Mouse (Mus musculus): ENCODE data around the gene Tlr12. TPM values are rescaled to one million over a fixed set of nuclear protein-coding genes. Genes with fewer than 3 reads are reported as not detected.

Gene Tlr12
- polyA plus RNA-seq, 1 experiment from 2014 or later = not detected

- H3K27me3 ChIP-seq (ENCODE audit: control insufficient read depth, insufficient read depth, low read length) = peaks cover 9% of the 10 kb centered on the region
- peak within 1 kb of the TSS; percentile 62 to 72 for H3K4me3 ChIP-seq (ENCODE audit: control insufficient read depth in 1 of 2, insufficient read depth in 1 of 2, low read depth in 1 of 2, low read length in 2 of 2)
- peak within 1 kb of the TSS; percentile 72 for H3K9ac ChIP-seq (ENCODE audit: low read length)
- peak within 1 kb of the TSS; percentile 95 for H3K4me2 ChIP-seq (ENCODE audit: low read length)
- no peak within 1 kb of the TSS for H3K27ac ChIP-seq (replicated peaks in 1 of 2; ENCODE audit: control insufficient read depth in 1 of 2, insufficient read depth in 1 of 2, low read depth in 2 of 2, low read length in 2 of 2)
- peak; percentile 96 for ATAC-seq (ENCODE audit: insufficient number of reproducible peaks, insufficient read depth, low FRiP score, low read depth)
- no peaks in the 10 kb centered on the region for H3K36me3 ChIP-seq (ENCODE audit: control insufficient read depth, insufficient read depth, low read length)
- H3K9me3 ChIP-seq (ENCODE audit: control insufficient read depth, low read length) = no peaks in the 10 kb centered on the region
- WGBS = under 1% methylated on average over 70 of the region's 85 CpGs
- peaks cover 5 to 9% of the 10 kb centered on the region in 2 experiments; a peak in 2 of 4 replicates for H3K4me1 ChIP-seq (ENCODE audit: control insufficient read depth in 2 of 2, insufficient read depth in 2 of 2, low read length in 2 of 2)
Measured at GRCm38 (mm10) chr4:128654505-128655381, 36.3 kb upstream of the Tlr12 start, which contains the start of gene Phc2. Gene Phc2, plus strand, starts transcription at chr4:128654702.

- peaks cover 5 to 9% of the 10 kb centered on the region in 2 experiments; a peak in 2 of 4 replicates for H3K4me1 ChIP-seq (ENCODE audit: control insufficient read depth in 2 of 2, insufficient read depth in 2 of 2, low read length in 2 of 2)
- ATAC-seq (ENCODE audit: insufficient number of reproducible peaks, insufficient read depth, low FRiP score, low read depth) = no peak
- WGBS = 24% methylated on average over 5 of the region's 5 CpGs
Measured at GRCm38 (mm10) chr4:128652584-128653298, 34.3 kb upstream of the Tlr12 start.

GRCm38 (mm10) chr4:128651530-128651929, 33.1 kb upstream of the Tlr12 start:
- Histone ChIP-seq H3K4me3 (ENCODE audit: control insufficient read depth in 1 of 2, insufficient read depth in 1 of 2, low read depth in 1 of 2, low read length in 2 of 2) (no peak overlapping the region), H3K36me3 (ENCODE audit: control insufficient read depth, insufficient read depth, low read length) (no peaks in the 10 kb centered on the region), H3K27me3 (ENCODE audit: control insufficient read depth, insufficient read depth, low read length) (peaks cover 7% of the 10 kb centered on the region), H3K4me2 (ENCODE audit: low read length) (no peak overlapping the region), H3K9me3 (ENCODE audit: control insufficient read depth, low read length) (no peaks in the 10 kb centered on the region), H3K27ac (replicated peaks in 1 of 2; ENCODE audit: control insufficient read depth in 1 of 2, insufficient read depth in 1 of 2, low read depth in 2 of 2, low read length in 2 of 2) (no peak overlapping the region), H3K4me1 (ENCODE audit: control insufficient read depth in 2 of 2, insufficient read depth in 2 of 2, low read length in 2 of 2) (peaks cover 10 to 16% of the 10 kb centered on the region in 2 experiments; a peak in 3 of 4 replicates), H3K9ac (ENCODE audit: low read length) (no peak overlapping the region)
- no peak for ATAC-seq (ENCODE audit: insufficient number of reproducible peaks, insufficient read depth, low FRiP score, low read depth)
- 90% methylated on average over 3 of the region's 3 CpGs for WGBS

More at GRCm38 (mm10) chr4:128652584-128653298, 34.3 kb upstream of the Tlr12 start:
- Histone ChIP-seq H3K9me3 (ENCODE audit: control insufficient read depth, low read length) (no peaks in the 10 kb centered on the region), H3K27me3 (ENCODE audit: control insufficient read depth, insufficient read depth, low read length) (peaks cover 9% of the 10 kb centered on the region), H3K27ac (replicated peaks in 1 of 2; ENCODE audit: control insufficient read depth in 1 of 2, insufficient read depth in 1 of 2, low read depth in 2 of 2, low read length in 2 of 2) (no peak overlapping the region), H3K4me2 (ENCODE audit: low read length) (no peak overlapping the region), H3K4me3 (ENCODE audit: control insufficient read depth in 1 of 2, insufficient read depth in 1 of 2, low read depth in 1 of 2, low read length in 2 of 2) (no peak overlapping the region), H3K36me3 (ENCODE audit: control insufficient read depth, insufficient read depth, low read length) (no peaks in the 10 kb centered on the region), H3K9ac (ENCODE audit: low read length) (no peak overlapping the region)

GRCm38 (mm10) chr4:128648567-128649255, 30.3 kb upstream of the Tlr12 start:
- Histone ChIP-seq H3K4me2 (ENCODE audit: low read length) (no peak overlapping the region), H3K9me3 (ENCODE audit: control insufficient read depth, low read length) (no peaks in the 10 kb centered on the region), H3K27ac (replicated peaks in 1 of 2; ENCODE audit: control insufficient read depth in 1 of 2, insufficient read depth in 1 of 2, low read depth in 2 of 2, low read length in 2 of 2) (no peak overlapping the region), H3K27me3 (ENCODE audit: control insufficient read depth, insufficient read depth, low read length) (no peaks in the 10 kb centered on the region), H3K36me3 (ENCODE audit: control insufficient read depth, insufficient read depth, low read length) (no peaks in the 10 kb centered on the region), H3K4me3 (ENCODE audit: control insufficient read depth in 1 of 2, insufficient read depth in 1 of 2, low read depth in 1 of 2, low read length in 2 of 2) (no peak overlapping the region), H3K4me1 (ENCODE audit: control insufficient read depth in 2 of 2, insufficient read depth in 2 of 2, low read length in 2 of 2) (peaks cover 10 to 11% of the 10 kb centered on the region in 2 experiments; a peak in 3 of 4 replicates), H3K9ac (ENCODE audit: low read length) (no peak overlapping the region)
- WGBS = 57% methylated on average over 8 of the region's 8 CpGs
- ATAC-seq (ENCODE audit: insufficient number of reproducible peaks, insufficient read depth, low FRiP score, low read depth) = no peak

GRCm38 (mm10) chr4:128646762-128647161, 28.3 kb upstream of the Tlr12 start:
- Histone ChIP-seq H3K4me1 (ENCODE audit: control insufficient read depth in 2 of 2, insufficient read depth in 2 of 2, low read length in 2 of 2) (peaks cover 11 to 13% of the 10 kb centered on the region in 2 experiments; a peak in 3 of 4 replicates), H3K4me2 (ENCODE audit: low read length) (no peak overlapping the region), H3K27me3 (ENCODE audit: control insufficient read depth, insufficient read depth, low read length) (no peaks in the 10 kb centered on the region), H3K9me3 (ENCODE audit: control insufficient read depth, low read length) (no peaks in the 10 kb centered on the region), H3K4me3 (ENCODE audit: control insufficient read depth in 1 of 2, insufficient read depth in 1 of 2, low read depth in 1 of 2, low read length in 2 of 2) (no peak overlapping the region), H3K9ac (ENCODE audit: low read length) (no peak overlapping the region), H3K36me3 (ENCODE audit: control insufficient read depth, insufficient read depth, low read length) (no peaks in the 10 kb centered on the region), H3K27ac (replicated peaks in 1 of 2; ENCODE audit: control insufficient read depth in 1 of 2, insufficient read depth in 1 of 2, low read depth in 2 of 2, low read length in 2 of 2) (no peak overlapping the region)
- ATAC-seq (ENCODE audit: insufficient number of reproducible peaks, insufficient read depth, low FRiP score, low read depth) = no peak
- WGBS = 7% methylated on average over 7 of the region's 7 CpGs

- no peaks in the 10 kb centered on the region for H3K9me3 ChIP-seq (ENCODE audit: control insufficient read depth, low read length)
- H3K27me3 ChIP-seq (ENCODE audit: control insufficient read depth, insufficient read depth, low read length) = no peaks in the 10 kb centered on the region
- no peak for ATAC-seq (ENCODE audit: insufficient number of reproducible peaks, insufficient read depth, low FRiP score, low read depth)
- H3K4me2 ChIP-seq (ENCODE audit: low read length) = no peak overlapping the region
- no peak overlapping the region for H3K4me3 ChIP-seq (ENCODE audit: control insufficient read depth in 1 of 2, insufficient read depth in 1 of 2, low read depth in 1 of 2, low read length in 2 of 2)
- 78% methylated on average over 6 of the region's 6 CpGs for WGBS
- H3K36me3 ChIP-seq (ENCODE audit: control insufficient read depth, insufficient read depth, low read length) = no peaks in the 10 kb centered on the region
- no peak overlapping the region for H3K27ac ChIP-seq (replicated peaks in 1 of 2; ENCODE audit: control insufficient read depth in 1 of 2, insufficient read depth in 1 of 2, low read depth in 2 of 2, low read length in 2 of 2)
- no peak overlapping the region for H3K9ac ChIP-seq (ENCODE audit: low read length)
- peaks cover 14 to 16% of the 10 kb centered on the region in 2 experiments; a peak in 3 of 4 replicates for H3K4me1 ChIP-seq (ENCODE audit: control insufficient read depth in 2 of 2, insufficient read depth in 2 of 2, low read length in 2 of 2)
Measured at GRCm38 (mm10) chr4:128645896-128646295, 27.5 kb upstream of the Tlr12 start.

All from heart, embryonic 14.5 days (tissue).